Mouse (Mus musculus): ENCODE measurements around the gene Pkd2l1.

GRCm38 (mm10) chr19:44157005-44157404, 35.2 kb downstream of the Pkd2l1 start:
- TF ChIP-seq CTCF (IDR thresholded peaks at IDR 0.05) (no peak), EP300 (IDR thresholded peaks at IDR 0.05) (no peak)

All from lung, postnatal 0 days (tissue).